Mouse (Mus musculus): ENCODE measurements around the gene Raf1. TPM values are rescaled to one million over a fixed set of nuclear protein-coding genes. Genes with fewer than 3 reads are reported as not detected.
A peak's percentile ranks its signal among the peaks of the same experiment; 100 is the strongest.

Raf1 gene
- polyA plus RNA-seq, 1 experiment = 95.3 TPM

- WGBS = 33% methylated on average over 10 of the region's 10 CpGs
- Histone ChIP-seq H3K27ac (ENCODE audit: insufficient read depth, low read length) (no peak overlapping the region), H3K4me1 (ENCODE audit: control insufficient read depth, insufficient read depth, insufficient read length) (peaks cover 4% of the 10 kb centered on the region; the same call in 1 of the 2 replicates), H3K4me3 (ENCODE audit: extremely low read depth, insufficient read depth, insufficient read length) (no peak overlapping the region), H3K27me3 (ENCODE audit: control insufficient read depth, insufficient read depth, low read length) (no peaks in the 10 kb centered on the region), H3K36me3 (ENCODE audit: control insufficient read depth, insufficient read depth, low read length) (peaks cover 49% of the 10 kb centered on the region)
- DNase-seq (ENCODE audit: low read depth in 1 of 2, low spot score in 2 of 2) = no peak
- TF ChIP-seq CTCF (IDR thresholded peaks at IDR 0.05; ENCODE audit: extremely low read depth, insufficient read depth, insufficient read length, insufficient replicate concordance) = no peak
- TF ChIP-seq POLR2A (IDR thresholded peaks at IDR 0.05; ENCODE audit: low read depth, low read length) = no peak
Observed at GRCm38 (mm10) chr6:115619818-115620217, 56.6 kb downstream of the Raf1 start.

GRCm38 (mm10) chr6:115615983-115616382 lies 60.5 kb downstream of the Raf1 start:
- 75% methylated on average over 3 of the region's 3 CpGs for WGBS
- H3K27me3 ChIP-seq (ENCODE audit: control insufficient read depth, insufficient read depth, low read length) = no peaks in the 10 kb centered on the region
- no peak overlapping the region for H3K4me3 ChIP-seq (ENCODE audit: extremely low read depth, insufficient read depth, insufficient read length)
- H3K27ac ChIP-seq (ENCODE audit: insufficient read depth, low read length) = no peak overlapping the region
- peaks cover 4% of the 10 kb centered on the region; the same call in 1 of the 2 replicates for H3K4me1 ChIP-seq (ENCODE audit: control insufficient read depth, insufficient read depth, insufficient read length)
- TF ChIP-seq CTCF (IDR thresholded peaks at IDR 0.05; ENCODE audit: extremely low read depth, insufficient read depth, insufficient read length, insufficient replicate concordance) = no peak
- DNase-seq (ENCODE audit: low read depth in 1 of 2, low spot score in 2 of 2) = no peak
- peaks cover 57% of the 10 kb centered on the region for H3K36me3 ChIP-seq (ENCODE audit: control insufficient read depth, insufficient read depth, low read length)

GRCm38 (mm10) chr6:115613793-115614192 lies 62.6 kb downstream of the Raf1 start:
- Histone ChIP-seq H3K4me1 (ENCODE audit: control insufficient read depth, insufficient read depth, insufficient read length) (no peaks in the 10 kb centered on the region), H3K27me3 (ENCODE audit: control insufficient read depth, insufficient read depth, low read length) (no peaks in the 10 kb centered on the region), H3K36me3 (ENCODE audit: control insufficient read depth, insufficient read depth, low read length) (peaks cover 52% of the 10 kb centered on the region), H3K4me3 (ENCODE audit: extremely low read depth, insufficient read depth, insufficient read length) (no peak overlapping the region), H3K27ac (ENCODE audit: insufficient read depth, low read length) (no peak overlapping the region)
- TF ChIP-seq CTCF (IDR thresholded peaks at IDR 0.05; ENCODE audit: extremely low read depth, insufficient read depth, insufficient read length, insufficient replicate concordance) (no peak), POLR2A (IDR thresholded peaks at IDR 0.05; ENCODE audit: low read depth, low read length) (no peak)
- DNase-seq (ENCODE audit: low read depth in 1 of 2, low spot score in 2 of 2) = no peak

- TF ChIP-seq POLR2A (IDR thresholded peaks at IDR 0.05; ENCODE audit: low read depth, low read length) (no peak), CTCF (IDR thresholded peaks at IDR 0.05; ENCODE audit: extremely low read depth, insufficient read depth, insufficient read length, insufficient replicate concordance) (no peak)
- Histone ChIP-seq H3K4me3 (ENCODE audit: extremely low read depth, insufficient read depth, insufficient read length) (no peak overlapping the region), H3K4me1 (ENCODE audit: control insufficient read depth, insufficient read depth, insufficient read length) (no peaks in the 10 kb centered on the region), H3K36me3 (ENCODE audit: control insufficient read depth, insufficient read depth, low read length) (peaks cover 34% of the 10 kb centered on the region), H3K27me3 (ENCODE audit: control insufficient read depth, insufficient read depth, low read length) (no peaks in the 10 kb centered on the region), H3K27ac (ENCODE audit: insufficient read depth, low read length) (no peak overlapping the region)
- WGBS = 95% methylated on average over 5 of the region's 5 CpGs
- no peak for DNase-seq (ENCODE audit: low read depth in 1 of 2, low spot score in 2 of 2)
Observed at GRCm38 (mm10) chr6:115610301-115610700, 66.1 kb downstream of the Raf1 start.

GRCm38 (mm10) chr6:115609121-115609520 lies 67.3 kb downstream of the Raf1 start:
- H3K4me1 ChIP-seq (ENCODE audit: control insufficient read depth, insufficient read depth, insufficient read length) = no peaks in the 10 kb centered on the region
- H3K27ac ChIP-seq (ENCODE audit: insufficient read depth, low read length) = no peak overlapping the region
- TF ChIP-seq POLR2A (IDR thresholded peaks at IDR 0.05; ENCODE audit: low read depth, low read length) (no peak), CTCF (IDR thresholded peaks at IDR 0.05; ENCODE audit: extremely low read depth, insufficient read depth, insufficient read length, insufficient replicate concordance) (peak; percentile 25; the same call in 1 of the 2 replicates)
- no peaks in the 10 kb centered on the region for H3K27me3 ChIP-seq (ENCODE audit: control insufficient read depth, insufficient read depth, low read length)
- DNase-seq (ENCODE audit: low read depth in 1 of 2, low spot score in 2 of 2) = no peak
- peaks cover 29% of the 10 kb centered on the region for H3K36me3 ChIP-seq (ENCODE audit: control insufficient read depth, insufficient read depth, low read length)
- no peak overlapping the region for H3K4me3 ChIP-seq (ENCODE audit: extremely low read depth, insufficient read depth, insufficient read length)
- WGBS = 89% methylated on average over 3 of the region's 3 CpGs

- TF ChIP-seq POLR2A (IDR thresholded peaks at IDR 0.05; ENCODE audit: low read depth, low read length) (no peak), CTCF (IDR thresholded peaks at IDR 0.05; ENCODE audit: extremely low read depth, insufficient read depth, insufficient read length, insufficient replicate concordance) (no peak)
- Histone ChIP-seq H3K27me3 (ENCODE audit: control insufficient read depth, insufficient read depth, low read length) (no peaks in the 10 kb centered on the region), H3K4me1 (ENCODE audit: control insufficient read depth, insufficient read depth, insufficient read length) (peaks cover 5% of the 10 kb centered on the region; the same call in 1 of the 2 replicates), H3K27ac (ENCODE audit: insufficient read depth, low read length) (no peak overlapping the region), H3K4me3 (ENCODE audit: extremely low read depth, insufficient read depth, insufficient read length) (no peak overlapping the region), H3K36me3 (ENCODE audit: control insufficient read depth, insufficient read depth, low read length) (peaks cover 16% of the 10 kb centered on the region)
- 88% methylated on average over 4 of the region's 4 CpGs for WGBS
- no peak for DNase-seq (ENCODE audit: low read depth in 1 of 2, low spot score in 2 of 2)
Observed at GRCm38 (mm10) chr6:115607429-115607828, 69.0 kb downstream of the Raf1 start.

GRCm38 (mm10) chr6:115606461-115606860 lies 70.0 kb downstream of the Raf1 start:
- no peak for DNase-seq (ENCODE audit: low read depth in 1 of 2, low spot score in 2 of 2)
- peaks cover 9% of the 10 kb centered on the region for H3K36me3 ChIP-seq (ENCODE audit: control insufficient read depth, insufficient read depth, low read length)
- H3K4me3 ChIP-seq (ENCODE audit: extremely low read depth, insufficient read depth, insufficient read length) = no peak overlapping the region
- H3K4me1 ChIP-seq (ENCODE audit: control insufficient read depth, insufficient read depth, insufficient read length) = peaks cover 5% of the 10 kb centered on the region; the same call in 1 of the 2 replicates
- WGBS = 82% methylated on average over 1 of the region's 1 CpGs
- TF ChIP-seq CTCF (IDR thresholded peaks at IDR 0.05; ENCODE audit: extremely low read depth, insufficient read depth, insufficient read length, insufficient replicate concordance) (no peak), POLR2A (IDR thresholded peaks at IDR 0.05; ENCODE audit: low read depth, low read length) (no peak)
- no peak overlapping the region for H3K27ac ChIP-seq (ENCODE audit: insufficient read depth, low read length)
- H3K27me3 ChIP-seq (ENCODE audit: control insufficient read depth, insufficient read depth, low read length) = no peaks in the 10 kb centered on the region

All from spleen, adult 2 months (tissue).